Mouse (Mus musculus) erythroblast, embryonic 14.5 days (primary cell): ENCODE measurements around the gene Rnf212b.

ENCODE experiments used
- GATA1 ChIP-seq: IDR thresholded peaks from 2 replicates; pipeline ENCODE4 v1.6.1; 2012; ENCODE audit warnings: low read length, inconsistent platforms, mixed read lengths
- TAL1 ChIP-seq: IDR thresholded peaks from 3 replicates; pipeline ENCODE4 v1.6.1; 2012; ENCODE audit warnings: low read length, inconsistent platforms, mixed read lengths

DNA sequence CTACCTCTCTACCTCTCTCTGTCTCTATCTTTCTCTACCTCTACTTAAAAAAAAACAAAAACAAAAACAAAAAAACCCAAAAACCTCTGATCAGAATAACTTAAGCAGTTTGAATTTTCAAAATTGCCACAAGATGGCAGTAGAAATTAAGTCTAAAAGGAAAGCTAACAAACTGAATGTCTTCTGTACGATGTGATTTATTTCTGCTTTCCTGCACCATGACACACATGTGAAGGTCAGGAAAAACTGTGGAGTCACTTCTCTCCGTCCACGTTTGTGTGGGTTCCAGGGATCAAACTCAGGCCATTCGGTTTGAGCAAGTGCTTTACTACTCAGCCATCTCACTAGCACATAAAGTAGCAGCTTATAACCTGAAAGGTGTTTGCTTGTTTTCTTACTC is 29.5 kb downstream of the Rnf212b start:
- TF ChIP-seq GATA1: no peak
- no peak for TF ChIP-seq TAL1
